Mouse (Mus musculus): Measurements from ENCODE around the gene Sema6d.

Gene Sema6d

GRCm38 (mm10) chr2:124657358-124657757, 567.6 kb downstream of the Sema6d start:
- no peak for DNase-seq (ENCODE audit: low spot score)

- no peak for DNase-seq (ENCODE audit: low spot score)
These were observed 568.6 kb downstream of the Sema6d start for GRCm38 (mm10) chr2:124658374-124658773.

- no peak for DNase-seq (ENCODE audit: low spot score)
These were observed 569.8 kb downstream of the Sema6d start for GRCm38 (mm10) chr2:124659601-124660000.

GRCm38 (mm10) chr2:124660686-124661085, 570.9 kb downstream of the Sema6d start:
- no peak for DNase-seq (ENCODE audit: low spot score)

DNA sequence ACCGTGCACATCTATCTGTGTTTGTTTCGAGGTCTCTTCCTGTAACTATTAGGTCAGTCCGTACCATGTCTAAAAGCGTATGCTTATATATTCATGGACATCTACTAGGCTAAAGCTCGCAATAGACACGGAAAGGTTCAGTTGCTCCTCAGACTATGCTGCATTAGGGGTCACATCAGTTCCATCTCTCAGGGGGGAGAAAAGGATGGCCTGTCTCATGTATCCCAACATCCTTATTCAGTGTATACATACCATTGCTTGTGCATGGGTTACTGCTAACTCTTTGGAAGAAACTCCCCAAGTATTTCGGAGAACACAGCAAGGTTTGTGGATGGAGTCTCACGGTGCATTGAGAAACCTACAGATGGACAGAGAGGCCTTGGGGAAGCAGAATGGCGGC, 571.5 kb downstream of the Sema6d start:
- no peak for DNase-seq (ENCODE audit: low spot score)

GRCm38 (mm10) chr2:124662257-124662656, 572.5 kb downstream of the Sema6d start:
- DNase-seq (ENCODE audit: low spot score) = no peak

DNA sequence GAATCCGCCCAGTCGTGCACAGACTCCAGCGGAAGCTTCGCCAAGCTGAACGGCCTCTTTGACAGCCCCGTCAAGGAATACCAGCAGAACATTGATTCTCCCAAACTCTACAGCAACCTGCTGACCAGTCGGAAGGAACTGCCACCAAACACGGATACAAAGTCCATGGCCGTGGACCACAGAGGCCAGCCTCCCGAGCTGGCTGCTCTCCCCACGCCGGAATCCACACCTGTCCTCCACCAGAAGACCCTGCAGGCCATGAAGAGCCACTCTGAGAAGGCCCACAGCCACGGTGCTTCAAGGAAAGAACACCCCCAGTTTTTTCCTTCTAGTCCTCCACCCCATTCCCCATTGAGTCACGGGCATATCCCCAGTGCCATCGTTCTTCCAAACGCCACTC, 574.4 kb downstream of the Sema6d start:
- no peak for DNase-seq (ENCODE audit: low spot score)

- no peak for DNase-seq (ENCODE audit: low spot score)
These were observed 578.7 kb downstream of the Sema6d start for GRCm38 (mm10) chr2:124668431-124668830.

DNA sequence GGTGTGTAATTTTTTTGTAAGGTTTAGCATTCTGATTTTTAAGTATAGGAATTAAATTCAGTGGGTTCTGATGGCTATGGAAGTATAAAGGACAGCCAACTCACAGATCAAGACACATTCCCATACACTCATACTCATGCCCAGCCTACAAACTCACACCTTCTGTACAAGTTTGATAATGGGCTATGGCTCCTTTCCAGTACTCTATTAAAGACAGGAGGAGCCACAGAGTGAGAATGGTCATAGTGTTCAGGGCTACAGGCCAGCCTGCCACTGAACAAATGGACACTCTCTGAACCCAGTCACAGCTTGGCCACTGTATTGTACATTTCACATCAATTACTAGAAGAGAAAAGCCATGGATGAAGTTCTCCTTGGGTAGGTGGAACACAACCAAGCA, 583.3 kb downstream of the Sema6d start:
- DNase-seq (ENCODE audit: low spot score) = no peak

DNA sequence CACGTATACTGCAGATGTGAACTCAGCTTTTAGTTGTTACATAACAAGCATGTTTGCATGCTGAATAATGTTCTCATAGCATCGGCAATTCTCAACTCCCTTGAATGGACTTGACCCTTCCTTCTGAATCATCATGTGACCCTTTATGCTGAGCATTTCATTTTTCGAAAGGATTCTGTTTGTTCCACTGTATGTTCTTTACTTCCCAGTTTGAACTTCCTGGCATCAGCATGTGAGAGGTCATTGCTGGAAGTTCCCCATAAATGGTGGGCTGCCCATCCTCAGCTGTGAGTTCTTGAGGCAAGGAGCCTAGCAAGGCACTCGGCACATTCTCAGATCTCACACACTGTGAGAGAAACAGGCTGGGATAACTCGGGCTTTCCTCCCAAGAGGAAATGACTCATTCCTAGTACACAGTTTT, 594.7 kb downstream of the Sema6d start:
- no peak for DNase-seq (ENCODE audit: low spot score)

GRCm38 (mm10) chr2:124690372-124690771, 600.6 kb downstream of the Sema6d start:
- DNase-seq (ENCODE audit: low spot score) = no peak

DNA sequence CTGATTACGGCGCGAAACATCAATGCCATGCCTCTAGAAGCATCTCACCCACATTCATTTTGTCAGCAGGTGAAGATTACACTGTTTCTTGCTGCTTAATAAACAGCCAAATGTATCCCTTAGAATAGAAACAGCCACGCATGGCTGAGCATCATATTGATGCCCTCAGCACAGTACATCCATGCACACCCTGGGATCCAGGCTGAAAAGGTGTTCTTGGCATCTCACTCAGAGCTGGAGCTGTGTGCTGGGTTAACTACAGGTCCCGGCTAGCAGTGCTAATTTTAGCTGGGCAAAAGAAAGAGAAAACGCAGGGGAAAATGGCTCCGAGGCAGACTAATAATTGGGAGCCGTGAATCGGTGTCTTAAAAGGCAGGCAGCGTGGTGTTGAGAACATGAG, 612.9 kb downstream of the Sema6d start:
- no peak for DNase-seq (ENCODE audit: low spot score)

GRCm38 (mm10) chr2:124704922-124705321, 615.2 kb downstream of the Sema6d start:
- DNase-seq (ENCODE audit: low spot score) = no peak

GRCm38 (mm10) chr2:124705806-124706205, 616.0 kb downstream of the Sema6d start:
- DNase-seq (ENCODE audit: low spot score) = no peak

DNA sequence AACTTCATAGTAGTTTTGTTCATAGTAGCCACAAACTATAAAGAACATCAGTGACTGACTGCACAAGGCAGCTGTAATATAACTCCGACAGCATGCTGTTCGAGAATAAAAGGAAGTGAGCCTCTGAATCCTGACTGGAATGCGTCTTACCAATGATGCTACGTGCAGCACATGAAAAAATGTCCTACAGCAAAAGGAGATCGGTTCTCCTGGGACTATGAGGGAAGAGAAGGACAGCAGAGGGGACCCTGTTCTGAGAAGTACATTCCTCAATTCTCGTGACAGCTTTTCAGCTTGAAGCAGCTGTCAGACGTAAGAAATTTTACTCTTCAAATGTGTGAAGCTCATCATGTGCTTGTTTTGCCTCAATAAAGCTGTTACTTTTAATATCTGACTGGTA, 617.1 kb downstream of the Sema6d start:
- no peak for DNase-seq (ENCODE audit: low spot score)
